Mouse (Mus musculus) forebrain, embryonic 10.5 days (tissue): ENCODE measurements around the gene Sept11. TPM values are rescaled to one million over a fixed set of nuclear protein-coding genes. Genes with fewer than 3 reads are reported as not detected.
A peak's percentile ranks its signal among the peaks of the same experiment; 100 is the strongest.

Experiments used
- DNase-seq: peaks from one replicate; pipeline ENCODE4 v3.0.0-alpha.2; 2017; ENCODE audit warnings: low spot score; ENCODE audit errors: extremely low spot score
- H3K27ac ChIP-seq: fragments of 300-500 bp; sonication (generic); 2 replicates; pipeline ENCODE4 v1.5.1; 2016; ENCODE audit warnings: mild to moderate bottlenecking
- H3K27me3 ChIP-seq: fragments of 300-500 bp; sonication (generic); 2 replicates; pipeline ENCODE4 v1.6.1; 2016; ENCODE audit warnings: mild to moderate bottlenecking; ENCODE audit not compliant: poor library complexity, severe bottlenecking
- H3K36me3 ChIP-seq: fragments of 300-500 bp; sonication (generic); replicated peaks from 2 replicates; pipeline ENCODE4 v1.6.1; 2016; ENCODE audit warnings: mild to moderate bottlenecking, moderate library complexity
- H3K4me1 ChIP-seq: fragments of 300-500 bp; sonication (generic); 2 replicates; pipeline ENCODE4 v1.6.1; 2016
- H3K4me3 ChIP-seq: fragments of 300-500 bp; sonication (generic); 2 replicates; pipeline ENCODE4 v1.5.1; 2016; ENCODE audit warnings: mild to moderate bottlenecking, moderate library complexity
- H3K9me3 ChIP-seq: fragments of 300-500 bp; sonication (generic); 2 replicates; pipeline ENCODE4 v1.6.1; 2016; ENCODE audit warnings: mild to moderate bottlenecking, moderate library complexity
- WGBS: fragments of 180-500 bp; shearing (Covaris S2); methylation state at CpG from one replicate; pipeline ENCODE4 v1.1.7; 2016; 5-methylcytosine and 5-hydroxymethylcytosine counted together
- polyA plus RNA-seq: library from polyadenylated mRNA; unstranded; fragments of >200 nt; fragmentation: Nextera tagmentation; extraction: Ambion mirVana; gene quantifications from 2 replicates; pipeline ENCODE4 v1.2.1, GENCODE M21; 2016

Sept11 gene
- polyA plus RNA-seq, 1 experiment from 2014 or later: 277 TPM

GRCm38 (mm10) chr5:93171420-93171819 lies 78.2 kb downstream of the Sept11 start:
- WGBS: 96% methylated on average over 15 of the region's 15 CpGs
- Histone ChIP-seq H3K9me3 (no peaks in the 10 kb centered on the region), H3K27ac (no peak overlapping the region), H3K36me3 (peaks cover 95% of the 10 kb centered on the region), H3K27me3 (no peaks in the 10 kb centered on the region), H3K4me1 (peaks cover 7% of the 10 kb centered on the region; the same call in 1 of the 2 replicates), H3K4me3 (no peak overlapping the region)
- no peak for DNase-seq

GRCm38 (mm10) chr5:93172536-93172935 lies 79.3 kb downstream of the Sept11 start:
- Histone ChIP-seq H3K27me3 (no peaks in the 10 kb centered on the region), H3K36me3 (peaks cover 94% of the 10 kb centered on the region), H3K27ac (no peak overlapping the region), H3K4me3 (no peak overlapping the region), H3K4me1 (peaks cover 7% of the 10 kb centered on the region; the same call in 1 of the 2 replicates), H3K9me3 (no peaks in the 10 kb centered on the region)
- WGBS: 91% methylated on average over 6 of the region's 6 CpGs
- no peak for DNase-seq

- H3K4me3 ChIP-seq: no peak overlapping the region
- no peaks in the 10 kb centered on the region for H3K9me3 ChIP-seq
- WGBS: 93% methylated on average over 6 of the region's 6 CpGs
- no peaks in the 10 kb centered on the region for H3K4me1 ChIP-seq
- peaks cover 94% of the 10 kb centered on the region for H3K36me3 ChIP-seq
- H3K27ac ChIP-seq: no peak overlapping the region
- H3K27me3 ChIP-seq: no peaks in the 10 kb centered on the region
- DNase-seq: no peak
Measured at GRCm38 (mm10) chr5:93174675-93175074, 81.4 kb downstream of the Sept11 start.

- DNase-seq: no peak
- Histone ChIP-seq H3K4me3 (no peak overlapping the region), H3K9me3 (no peaks in the 10 kb centered on the region), H3K36me3 (peaks cover 88% of the 10 kb centered on the region), H3K4me1 (no peaks in the 10 kb centered on the region), H3K27ac (no peak overlapping the region), H3K27me3 (no peaks in the 10 kb centered on the region)
- 86% methylated on average over 6 of the region's 6 CpGs for WGBS
Measured at GRCm38 (mm10) chr5:93178616-93179015, 85.4 kb downstream of the Sept11 start.

- 84% methylated on average over 2 of the region's 2 CpGs for WGBS
- Histone ChIP-seq H3K9me3 (no peaks in the 10 kb centered on the region), H3K27me3 (no peaks in the 10 kb centered on the region), H3K4me3 (no peak overlapping the region), H3K4me1 (no peaks in the 10 kb centered on the region), H3K36me3 (peaks cover 90% of the 10 kb centered on the region), H3K27ac (no peak overlapping the region)
- no peak for DNase-seq
Measured at GRCm38 (mm10) chr5:93180252-93180651, 87.0 kb downstream of the Sept11 start.

- WGBS: 88% methylated on average over 6 of the region's 6 CpGs
- no peak for DNase-seq
- peaks cover 92% of the 10 kb centered on the region for H3K36me3 ChIP-seq
- no peaks in the 10 kb centered on the region for H3K9me3 ChIP-seq
- H3K27me3 ChIP-seq: no peaks in the 10 kb centered on the region
- no peak overlapping the region for H3K4me3 ChIP-seq
- H3K27ac ChIP-seq: no peak overlapping the region
- no peaks in the 10 kb centered on the region for H3K4me1 ChIP-seq
Measured at GRCm38 (mm10) chr5:93183311-93183710, 90.1 kb downstream of the Sept11 start.

- peaks cover 92% of the 10 kb centered on the region for H3K36me3 ChIP-seq
- H3K27me3 ChIP-seq: no peaks in the 10 kb centered on the region
- H3K4me3 ChIP-seq: no peak overlapping the region
- H3K4me1 ChIP-seq: no peaks in the 10 kb centered on the region
- WGBS: 91% methylated on average over 6 of the region's 6 CpGs
- H3K9me3 ChIP-seq: no peaks in the 10 kb centered on the region
- no peak for DNase-seq
- no peak overlapping the region for H3K27ac ChIP-seq
Measured at GRCm38 (mm10) chr5:93184548-93184947, 91.3 kb downstream of the Sept11 start.

- Histone ChIP-seq H3K9me3 (no peaks in the 10 kb centered on the region), H3K4me1 (no peaks in the 10 kb centered on the region), H3K27ac (no peak overlapping the region), H3K27me3 (no peaks in the 10 kb centered on the region), H3K4me3 (no peak overlapping the region), H3K36me3 (peaks cover 95% of the 10 kb centered on the region)
- no peak for DNase-seq
- 81% methylated on average over 3 of the region's 3 CpGs for WGBS
Measured at GRCm38 (mm10) chr5:93189607-93190006, 96.4 kb downstream of the Sept11 start.

GRCm38 (mm10) chr5:93190428-93190827 lies 97.2 kb downstream of the Sept11 start:
- no peak for DNase-seq
- Histone ChIP-seq H3K27ac (no peak overlapping the region), H3K27me3 (no peaks in the 10 kb centered on the region), H3K4me3 (no peak overlapping the region), H3K9me3 (no peaks in the 10 kb centered on the region), H3K36me3 (peaks cover 94% of the 10 kb centered on the region), H3K4me1 (no peaks in the 10 kb centered on the region)
- WGBS: 97% methylated on average over 5 of the region's 5 CpGs

GRCm38 (mm10) chr5:93198232-93198631 lies 105.0 kb downstream of the Sept11 start:
- WGBS: 89% methylated on average over 3 of the region's 3 CpGs

GRCm38 (mm10) chr5:93201181-93201580 lies 107.9 kb downstream of the Sept11 start:
- no peak overlapping the region for H3K4me3 ChIP-seq
- no peaks in the 10 kb centered on the region for H3K9me3 ChIP-seq
- H3K36me3 ChIP-seq: peaks cover 60% of the 10 kb centered on the region
- no peaks in the 10 kb centered on the region for H3K27me3 ChIP-seq
- no peak overlapping the region for H3K27ac ChIP-seq
- no peak for DNase-seq
- 77% methylated on average over 1 of the region's 1 CpGs for WGBS
- H3K4me1 ChIP-seq: peaks cover 22% of the 10 kb centered on the region

More at GRCm38 (mm10) chr5:93198232-93198631, 105.0 kb downstream of the Sept11 start:
- Histone ChIP-seq H3K27ac (no peak overlapping the region), H3K4me3 (no peak overlapping the region), H3K27me3 (no peaks in the 10 kb centered on the region), H3K36me3 (peaks cover 89% of the 10 kb centered on the region), H3K4me1 (peaks cover 3% of the 10 kb centered on the region), H3K9me3 (no peaks in the 10 kb centered on the region)
- no peak for DNase-seq

GRCm38 (mm10) chr5:93205371-93206108 lies 112.3 kb downstream of the Sept11 start:
- peak; percentile 35 for DNase-seq
- peak overlapping the region; percentile 98 for H3K27ac ChIP-seq
- peaks cover 33% of the 10 kb centered on the region for H3K4me1 ChIP-seq
- H3K9me3 ChIP-seq: no peaks in the 10 kb centered on the region
- H3K27me3 ChIP-seq: no peaks in the 10 kb centered on the region
- WGBS: under 1% methylated on average over 51 of the region's 63 CpGs
- peaks cover 18% of the 10 kb centered on the region for H3K36me3 ChIP-seq
- peak overlapping the region; percentile 88 for H3K4me3 ChIP-seq

GRCm38 (mm10) chr5:93206109-93207005 lies 113.1 kb downstream of the Sept11 start, which contains the start of the genes Ccni and 2010109A12Rik:
Gene Ccni (minus strand): TSS chr5:93206495.
Gene 2010109A12Rik (plus strand): TSS chr5:93206518.
- peak within 1 kb of the TSS; percentile 98 for H3K27ac ChIP-seq
- peaks cover 33% of the 10 kb centered on the region for H3K4me1 ChIP-seq
- under 1% methylated on average over 79 of the region's 79 CpGs for WGBS
- no peaks in the 10 kb centered on the region for H3K27me3 ChIP-seq
- DNase-seq: peak; percentile 94
- H3K36me3 ChIP-seq: peaks cover 10% of the 10 kb centered on the region
- peak within 1 kb of the TSS; percentile 88 for H3K4me3 ChIP-seq
- no peaks in the 10 kb centered on the region for H3K9me3 ChIP-seq
